Mouse (Mus musculus) layer of hippocampus, adult 11-12 months (tissue): ENCODE measurements around the gene Atp1a2.
A peak's percentile ranks its signal among the peaks of the same experiment; 100 is the strongest.
"Not testable (repeated sequence)": the region's sequence is repeated elsewhere in the genome, so short reads cannot be mapped to it uniquely, and the experiment has no call there.

Source experiments
- DNase-seq: peaks from one replicate; pipeline ENCODE4 v3.0.0; 2022; ENCODE audit warnings: low spot score

The Atp1a2 gene

GRCm38 (mm10) chr1:172271208-172271607 lies 26.7 kb downstream of the Atp1a2 start:
- no peak for DNase-seq

- DNase-seq: no peak
Observed at GRCm38 (mm10) chr1:172261477-172262078, 36.3 kb downstream of the Atp1a2 start, which contains the start of gene Igsf8. Gene Igsf8 (plus strand): TSS chr1:172261641.

- DNase-seq: no peak
Observed at GRCm38 (mm10) chr1:172258314-172258713, 39.5 kb downstream of the Atp1a2 start, which contains the start of gene Atp1a4. Gene Atp1a4 (minus strand): TSS chr1:172258414.

- peak; percentile 15 for DNase-seq
Observed at GRCm38 (mm10) chr1:172247679-172248078, 50.2 kb downstream of the Atp1a2 start.

- peak; percentile 32 for DNase-seq
Observed at GRCm38 (mm10) chr1:172247216-172247615, 50.6 kb downstream of the Atp1a2 start.

- not testable (repeated sequence) for DNase-seq
Observed at GRCm38 (mm10) chr1:172244645-172245044, 53.2 kb downstream of the Atp1a2 start.

GRCm38 (mm10) chr1:172243547-172244205 lies 54.2 kb downstream of the Atp1a2 start:
- DNase-seq: no peak

GRCm38 (mm10) chr1:172242401-172242800 lies 55.5 kb downstream of the Atp1a2 start:
- DNase-seq: no peak

GRCm38 (mm10) chr1:172240945-172241708 lies 56.7 kb downstream of the Atp1a2 start:
- DNase-seq: no peak

GRCm38 (mm10) chr1:172229215-172229614 lies 68.6 kb downstream of the Atp1a2 start:
- DNase-seq: no peak

GRCm38 (mm10) chr1:172228209-172228608 lies 69.7 kb downstream of the Atp1a2 start:
- no peak for DNase-seq
